Mouse (Mus musculus) splenic B cell, adult 2 months (primary cell): ENCODE measurements at regions not wholly inside any gene's neighbourhood (a gene's known extent, or its start where the extent isn't known, plus 50 kb on each side); places are given as distances from the start of the nearest gene placed in this dataset.

Experiments used
- DNase-seq: peaks from one replicate; pipeline ENCODE4 v3.0.0-alpha.2; 2011; ENCODE audit warnings: low read depth, low spot score
- H3K27me3 ChIP-seq: 2 replicates; pipeline ENCODE4 v1.6.1; 2012; ENCODE audit warnings: mild to moderate bottlenecking, low read length, moderate library complexity, mixed read lengths; ENCODE audit not compliant: control insufficient read depth, poor library complexity, insufficient read depth, severe bottlenecking
- H3K36me3 ChIP-seq: 2 replicates; pipeline ENCODE4 v1.6.1; 2012; ENCODE audit warnings: mild to moderate bottlenecking, low read length, moderate library complexity, mixed read lengths; ENCODE audit not compliant: control insufficient read depth, poor library complexity, insufficient read depth, severe bottlenecking

DNA sequence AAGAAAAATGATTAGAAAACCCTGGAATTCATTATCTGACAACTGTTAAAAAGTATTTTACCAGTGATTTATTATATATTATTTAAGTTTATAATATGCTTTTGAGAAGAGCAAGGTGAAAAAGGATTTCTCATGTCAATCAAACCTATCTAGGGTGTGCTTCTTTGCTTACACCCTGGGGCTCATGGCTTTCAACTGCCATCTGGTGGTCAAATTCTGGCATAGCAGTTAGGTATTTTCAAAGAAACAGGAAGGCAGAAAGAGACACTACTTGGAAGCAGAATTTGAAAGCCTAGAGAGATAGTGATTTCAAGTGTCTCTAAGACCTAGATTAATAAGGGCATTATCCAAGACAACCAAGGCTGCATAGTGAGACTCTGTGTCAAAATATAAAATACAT is 167.8 kb upstream of the Amot start:
- H3K36me3 ChIP-seq = no peaks in the 10 kb centered on the region
- H3K27me3 ChIP-seq = no peaks in the 10 kb centered on the region
- peak; percentile 38 for DNase-seq

- no peak for DNase-seq
- H3K27me3 ChIP-seq = no peaks in the 10 kb centered on the region
- H3K36me3 ChIP-seq = no peaks in the 10 kb centered on the region
Measured at GRCm38 (mm10) chrX:145651647-145652046, 146.7 kb upstream of the Amot start.

DNA sequence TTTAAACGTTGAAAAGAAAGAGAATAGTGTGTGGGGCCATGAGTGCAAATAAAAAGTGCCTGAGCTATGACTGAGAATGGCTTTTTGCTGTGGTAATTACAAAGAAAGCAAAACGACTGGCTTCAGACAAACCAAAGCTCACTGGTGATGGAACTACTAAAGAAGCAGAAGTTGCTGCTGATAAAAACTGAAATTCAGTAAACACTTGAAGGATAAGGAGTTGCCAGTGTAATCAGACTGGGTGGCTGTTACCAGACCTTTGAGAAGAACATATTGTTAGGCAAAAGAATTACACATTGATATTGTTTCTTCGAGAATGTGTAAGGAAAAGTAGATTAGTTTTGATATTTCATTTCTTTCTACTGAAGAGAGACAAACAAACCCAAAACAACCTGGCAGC is 114.7 kb upstream of the Amot start:
- DNase-seq = no peak
- H3K27me3 ChIP-seq = no peaks in the 10 kb centered on the region
- H3K36me3 ChIP-seq = no peaks in the 10 kb centered on the region

GRCm38 (mm10) chrX:145602085-145602484 is 97.1 kb upstream of the Amot start:
- Histone ChIP-seq H3K27me3 (no peaks in the 10 kb centered on the region), H3K36me3 (no peaks in the 10 kb centered on the region)

GRCm38 (mm10) chrX:145590733-145591132 is 85.8 kb upstream of the Amot start:
- no peaks in the 10 kb centered on the region for H3K27me3 ChIP-seq
- no peak for DNase-seq
- H3K36me3 ChIP-seq = no peaks in the 10 kb centered on the region

More at GRCm38 (mm10) chrX:145602085-145602484, 97.1 kb upstream of the Amot start:
- no peak for DNase-seq

DNA sequence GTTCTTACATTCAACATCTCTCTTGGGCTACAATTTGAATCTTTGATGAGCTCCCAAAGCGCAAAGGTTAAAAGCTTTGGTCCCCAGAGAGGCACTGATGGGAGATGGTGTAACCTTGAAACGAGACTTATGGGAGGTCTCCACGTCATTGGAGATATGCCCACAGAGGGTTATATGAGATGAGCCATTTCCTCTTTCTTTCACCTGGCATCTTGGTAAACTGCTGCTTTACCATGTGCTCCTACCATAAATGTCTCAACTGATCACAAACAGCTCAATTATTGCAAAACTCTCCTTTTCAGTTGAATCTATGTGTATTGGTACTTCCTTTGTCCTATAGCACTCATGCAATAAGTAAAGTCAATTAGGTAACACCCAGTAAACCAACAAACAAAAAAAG is 62.5 kb upstream of the Amot start:
- Histone ChIP-seq H3K27me3 (no peaks in the 10 kb centered on the region), H3K36me3 (no peaks in the 10 kb centered on the region)
- DNase-seq = no peak

GRCm38 (mm10) chrX:145567073-145567472 is 62.1 kb upstream of the Amot start:
- H3K36me3 ChIP-seq = no peaks in the 10 kb centered on the region
- DNase-seq = no peak
- no peaks in the 10 kb centered on the region for H3K27me3 ChIP-seq

DNA sequence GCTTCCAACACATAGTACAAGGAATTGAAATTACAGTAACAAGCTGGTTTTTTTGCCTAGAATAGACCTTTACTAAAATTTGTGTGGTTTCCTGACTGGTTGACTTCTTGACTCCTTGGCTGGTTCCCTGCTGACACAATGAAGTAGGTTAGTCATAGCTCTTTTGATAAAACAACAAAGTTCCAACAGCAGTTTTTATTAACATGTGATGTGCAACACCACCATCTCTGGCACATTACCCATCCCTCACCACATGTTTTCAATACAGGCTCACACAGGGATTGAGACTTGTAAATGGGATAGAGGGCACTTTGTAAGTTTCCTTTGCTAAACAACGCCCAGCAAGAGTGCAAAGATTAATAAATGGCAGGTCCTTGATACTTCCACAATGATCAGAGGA is 53.9 kb upstream of the Amot start:
- Histone ChIP-seq H3K36me3 (no peaks in the 10 kb centered on the region), H3K27me3 (no peaks in the 10 kb centered on the region)
- DNase-seq = no peak
